Mouse (Mus musculus) bone marrow macrophage, adult 2 months (primary cell): ENCODE measurements around the gene Cobl.

ENCODE experiments used
- CTCF ChIP-seq: IDR thresholded peaks from 2 replicates; pipeline ENCODE4 v1.5.1; 2012; ENCODE audit warnings: low read depth, mild to moderate bottlenecking, low read length, moderate library complexity
- POLR2A ChIP-seq: IDR thresholded peaks from 2 replicates; pipeline ENCODE4 v1.6.1; 2012; ENCODE audit warnings: mild to moderate bottlenecking, low read depth, low read length, borderline replicate concordance

DNA sequence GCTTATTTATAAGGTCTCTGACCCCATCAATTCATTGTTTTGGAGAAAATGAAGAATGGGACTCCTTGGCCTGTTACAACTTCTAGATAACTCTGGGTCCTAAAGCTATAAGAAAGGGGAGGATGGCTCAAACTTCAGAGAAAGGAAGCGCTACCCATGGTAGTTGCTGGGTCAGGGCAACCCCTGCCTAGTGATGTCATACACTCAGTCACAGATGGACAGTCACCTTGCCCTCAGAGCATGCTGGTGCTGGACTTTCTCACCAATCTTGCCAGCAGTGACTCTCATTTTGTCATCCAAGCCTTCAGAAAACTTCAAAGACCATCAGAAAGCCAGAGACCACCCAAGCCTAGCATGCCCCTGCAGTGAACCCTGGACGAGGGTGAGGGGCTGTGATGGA lies 32.8 kb downstream of the Cobl start:
- TF ChIP-seq CTCF, result no peak
- TF ChIP-seq POLR2A, result no peak
